Mouse (Mus musculus) lung, postnatal 0 days (tissue): ENCODE measurements around the gene Agtrap.

ENCODE experiments used
- CTCF ChIP-seq: IDR thresholded peaks from 2 replicates; pipeline ENCODE4 v1.5.1; 2016; ENCODE audit warnings: antibody characterized with exemption, mild to moderate bottlenecking
- EP300 ChIP-seq: IDR thresholded peaks from 2 replicates; pipeline ENCODE4 v1.6.1; 2016; ENCODE audit warnings: antibody characterized with exemption, mild to moderate bottlenecking, control low read depth

DNA sequence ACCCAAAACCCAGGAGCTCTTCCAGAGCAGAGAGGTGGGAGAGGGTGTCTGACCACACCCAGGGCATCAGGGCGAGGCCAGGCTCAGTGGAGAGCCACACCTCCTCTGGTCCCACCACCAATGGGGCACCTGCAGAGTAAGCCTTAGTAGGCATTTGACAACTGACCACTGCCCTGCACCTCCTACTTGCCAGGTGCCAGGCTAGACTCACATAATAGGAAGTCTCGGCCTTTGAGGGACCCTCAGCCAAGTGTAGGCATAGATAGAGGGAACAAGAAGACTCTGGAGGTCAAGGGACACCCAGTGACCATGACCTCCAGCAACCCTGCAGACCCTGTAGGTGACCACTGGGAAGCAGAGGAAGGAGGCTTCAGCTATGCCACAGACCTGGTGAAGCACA lies 43.7 kb downstream of the Agtrap start:
- no peak for TF ChIP-seq CTCF
- no peak for TF ChIP-seq EP300
